Mouse (Mus musculus) heart, adult 2 months (tissue): Measurements from ENCODE around the gene Ccdc162. TPM values are rescaled to one million over a fixed set of nuclear protein-coding genes. Genes with fewer than 3 reads are reported as not detected.

Source experiments
- DNase-seq, 2 experiments: peaks; one replicate each; pipeline ENCODE4 v3.0.0; 2021
- H3K27ac ChIP-seq: fragments of 200-600 bp; 2 replicates; pipeline ENCODE4 v1.8.1; 2022
- H3K27me3 ChIP-seq: fragments of 200-500 bp; 2 replicates; pipeline ENCODE4 v1.6.1; 2012; ENCODE audit warnings: mild to moderate bottlenecking, low read length, inconsistent platforms, mixed read lengths; ENCODE audit not compliant: control insufficient read depth, insufficient read depth
- H3K36me3 ChIP-seq: fragments of 200-500 bp; 2 replicates; pipeline ENCODE4 v1.6.1; 2012; ENCODE audit warnings: low read length, inconsistent platforms; ENCODE audit not compliant: control insufficient read depth, insufficient read depth
- H3K4me1 ChIP-seq: fragments of 200-500 bp; 2 replicates; pipeline ENCODE4 v1.6.1; 2011; ENCODE audit warnings: low read length; ENCODE audit not compliant: control insufficient read depth, insufficient read depth
- H3K4me3 ChIP-seq: fragments of 200-600 bp; 2 replicates; pipeline ENCODE4 v1.8.1; 2022
- H3K79me2 ChIP-seq: fragments of 200-500 bp; replicated peaks from 2 replicates; pipeline ENCODE4 v1.6.1; 2012; ENCODE audit warnings: mild to moderate bottlenecking, inconsistent platforms, low read length, moderate library complexity, mixed read lengths; ENCODE audit not compliant: control insufficient read depth, insufficient read depth
- H3K9ac ChIP-seq: fragments of 200-500 bp; 2 replicates; pipeline ENCODE4 v1.6.1; 2012; ENCODE audit warnings: low read depth, mild to moderate bottlenecking, control low read depth, inconsistent platforms, low read length, mixed read lengths
- CTCF ChIP-seq: fragments of 200-600 bp; IDR thresholded peaks from 2 replicates; pipeline ENCODE4 v1.8.1; 2022; ENCODE audit warnings: antibody characterized with exemption, mild to moderate bottlenecking, moderate library complexity
- EP300 ChIP-seq: fragments of 200-500 bp; IDR thresholded peaks from 2 replicates; pipeline ENCODE4 v1.6.1; 2011; ENCODE audit warnings: low read depth, low read length, control low read depth; ENCODE audit not compliant: insufficient read depth
- POLR2A ChIP-seq: fragments of 200-500 bp; IDR thresholded peaks from 2 replicates; pipeline ENCODE4 v1.6.1; 2011; ENCODE audit warnings: mild to moderate bottlenecking, low read depth, low read length, control low read depth; ENCODE audit not compliant: insufficient read depth
- WGBS: fragments of 180-500 bp; shearing (Covaris S2); methylation state at CpG from one replicate; pipeline ENCODE4 v1.1.7; 2018; 5-methylcytosine and 5-hydroxymethylcytosine counted together
- intact Hi-C: fragments of 180-260 bp; cut with DNase I; formaldehyde crosslinking; loops from one replicate; pipeline ENCODE4 v1.15.1; 2025
- polyA plus RNA-seq: library from polyadenylated mRNA; depleted of rRNA; stranded (reverse); fragments of >200 nt; gene quantifications from 2 replicates; pipeline ENCODE4 v1.2.3, GENCODE M21; 2012
- total RNA-seq, 2 experiments: library from RNA; stranded (reverse); gene quantifications; 2 replicates each; pipeline ENCODE4 v1.2.3; 2021

Gene Ccdc162
- total and polyA plus RNA-seq, 3 experiments, result 0.11 to 0.49 TPM; not detected in 1

- no peaks in the 10 kb centered on the region for H3K79me2 ChIP-seq
- DNase-seq, result no peak
- H3K4me1 ChIP-seq, result no peaks in the 10 kb centered on the region; the same call in 1 of the 2 replicates
- no peaks in the 10 kb centered on the region for H3K36me3 ChIP-seq
- no peak overlapping the region for H3K4me3 ChIP-seq
- H3K9ac ChIP-seq, result no peak overlapping the region
- no peak for TF ChIP-seq CTCF
- 35% methylated on average over 1 of the region's 1 CpGs for WGBS
- no peaks in the 10 kb centered on the region for H3K27me3 ChIP-seq
- H3K27ac ChIP-seq, result no peak overlapping the region
- intact Hi-C loops, result no loop called here
Measured at GRCm38 (mm10) chr10:41609475-41609874, 107.0 kb downstream of the Ccdc162 start.

GRCm38 (mm10) chr10:41608485-41608884 lies 107.9 kb downstream of the Ccdc162 start:
- 81% methylated on average over 3 of the region's 3 CpGs for whole genome bisulfite sequencing
- Histone ChIP-seq H3K79me2 (no peaks in the 10 kb centered on the region), H3K4me1 (no peaks in the 10 kb centered on the region; the same call in 1 of the 2 replicates), H3K9ac (no peak overlapping the region), H3K36me3 (no peaks in the 10 kb centered on the region), H3K27ac (no peak overlapping the region), H3K27me3 (no peaks in the 10 kb centered on the region), H3K4me3 (no peak overlapping the region)
- no peak for DNase-seq
- TF ChIP-seq POLR2A (no peak), CTCF (no peak)
- intact Hi-C loops, result no loop called here

DNA sequence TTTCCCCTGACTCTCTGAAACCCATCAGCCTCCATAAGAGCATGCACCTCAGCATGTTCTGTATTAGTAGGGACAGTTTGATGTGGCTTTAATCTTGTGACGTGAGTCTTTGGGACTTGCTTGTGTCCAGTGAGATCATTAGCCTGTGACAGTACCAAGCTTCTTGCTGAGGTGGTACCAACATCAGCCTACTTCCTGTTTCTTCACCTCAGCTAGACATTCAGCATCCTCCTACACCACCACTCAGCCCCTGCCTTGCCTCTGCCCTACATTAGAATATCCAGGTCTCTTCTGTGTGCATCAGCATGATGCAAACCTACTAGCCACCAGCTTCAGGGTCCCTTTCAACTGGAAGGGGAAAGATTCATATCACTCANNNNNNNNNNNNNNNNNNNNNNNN lies 113.8 kb downstream of the Ccdc162 start:
- Histone ChIP-seq H3K79me2 (no peaks in the 10 kb centered on the region), H3K27ac (no peak overlapping the region), H3K36me3 (no peaks in the 10 kb centered on the region), H3K4me3 (no peak overlapping the region), H3K9ac (no peak overlapping the region), H3K27me3 (no peaks in the 10 kb centered on the region), H3K4me1 (no peaks in the 10 kb centered on the region; the same call in 1 of the 2 replicates)
- no peak for TF ChIP-seq POLR2A
- no peak for TF ChIP-seq EP300
- no peak for TF ChIP-seq CTCF
- no peak for DNase-seq
- WGBS, result 100% methylated on average over 1 of the region's 1 CpGs
- intact Hi-C loops, result no loop called here

GRCm38 (mm10) chr10:41601898-41602545 lies 114.4 kb downstream of the Ccdc162 start:
- H3K9ac ChIP-seq, result no peak overlapping the region
- H3K27ac ChIP-seq, result no peak overlapping the region
- DNase-seq, result no peak
- no peaks in the 10 kb centered on the region for H3K27me3 ChIP-seq
- no peaks in the 10 kb centered on the region; the same call in 1 of the 2 replicates for H3K4me1 ChIP-seq
- WGBS, result 50% methylated on average over 7 of the region's 7 CpGs
- no peaks in the 10 kb centered on the region for H3K79me2 ChIP-seq
- H3K4me3 ChIP-seq, result no peak overlapping the region
- no peak for TF ChIP-seq EP300
- no peak for TF ChIP-seq POLR2A
- TF ChIP-seq CTCF, result no peak
- no peaks in the 10 kb centered on the region for H3K36me3 ChIP-seq
- intact Hi-C loops, result no loop called here

DNA sequence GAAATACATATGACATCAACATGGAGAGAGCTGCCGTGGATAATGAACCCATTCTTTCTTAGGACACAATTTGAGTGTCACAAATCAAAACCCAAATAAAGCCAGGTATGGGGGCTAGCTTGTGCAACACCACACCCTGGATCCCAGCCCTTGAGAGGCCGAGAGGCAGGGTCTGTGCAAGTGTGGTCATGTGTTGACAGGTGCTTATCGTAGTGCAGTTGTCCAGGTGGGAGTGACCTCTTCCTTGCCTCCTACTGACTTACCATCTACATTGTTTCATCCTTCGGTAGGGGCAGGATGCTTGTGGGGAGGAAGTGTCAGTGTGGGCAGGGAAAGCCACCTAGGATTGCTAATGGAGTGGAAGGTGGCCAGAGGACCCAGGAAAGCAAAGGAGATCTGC lies 115.1 kb downstream of the Ccdc162 start:
- 57% methylated on average over 4 of the region's 4 CpGs for WGBS
- H3K4me3 ChIP-seq, result no peak overlapping the region

GRCm38 (mm10) chr10:41599051-41599450 lies 117.4 kb downstream of the Ccdc162 start:
- no peak for DNase-seq
- Histone ChIP-seq H3K36me3 (no peaks in the 10 kb centered on the region), H3K4me1 (no peaks in the 10 kb centered on the region), H3K4me3 (no peak overlapping the region), H3K27me3 (no peaks in the 10 kb centered on the region), H3K9ac (no peak overlapping the region), H3K79me2 (no peaks in the 10 kb centered on the region), H3K27ac (no peak overlapping the region)
- intact Hi-C loops, result loop anchor here (5.0 kb wide), 1 partner anchor 77 kb away; no protein-coding TSS in a partner anchor
- 60% methylated on average over 9 of the region's 9 CpGs for WGBS
- TF ChIP-seq POLR2A (no peak), CTCF (no peak), EP300 (no peak)

More for the DNA sequence above, 115.1 kb downstream of the Ccdc162 start:
- TF ChIP-seq POLR2A (no peak), EP300 (no peak), CTCF (no peak)
- intact Hi-C loops, result no loop called here
- Histone ChIP-seq H3K36me3 (no peaks in the 10 kb centered on the region), H3K4me1 (no peaks in the 10 kb centered on the region; the same call in 1 of the 2 replicates), H3K27ac (no peak overlapping the region), H3K27me3 (no peaks in the 10 kb centered on the region), H3K9ac (no peak overlapping the region), H3K79me2 (no peaks in the 10 kb centered on the region)
- DNase-seq, result no peak
